Mouse (Mus musculus) brown adipose tissue, adult 24 weeks (tissue): ENCODE results near the gene Taar5. TPM values are rescaled to one million over a fixed set of nuclear protein-coding genes. Genes with fewer than 3 reads are reported as not detected.

Source experiments
- H3K27ac ChIP-seq: fragments of 200-500 bp; replicated peaks from 2 replicates; pipeline ENCODE4 v1.5.1; 2012; ENCODE audit warnings: low read depth, mild to moderate bottlenecking, low read length
- H3K4me1 ChIP-seq: fragments of 200-500 bp; 2 replicates; pipeline ENCODE4 v1.6.1; 2012; ENCODE audit warnings: low read length, mixed read lengths; ENCODE audit not compliant: control insufficient read depth, insufficient read depth, insufficient read length
- H3K4me3 ChIP-seq: fragments of 200-500 bp; 2 replicates; pipeline ENCODE4 v1.5.1; 2012; ENCODE audit warnings: low read depth, mild to moderate bottlenecking, low read length, moderate library complexity; ENCODE audit not compliant: insufficient read depth
- polyA plus RNA-seq: library from polyadenylated mRNA; stranded (reverse); fragments of >200 nt; gene quantifications from 2 replicates; pipeline ENCODE4 v1.2.4, GENCODE M21; 2012; ENCODE audit not compliant: missing spikeins, insufficient read depth, insufficient read length

The Taar5 gene
- polyA plus RNA-seq, 1 experiment = not detected

GRCm38 (mm10) chr10:23978901-23979705 lies 8.6 kb downstream of the Taar5 start:
- H3K4me3 ChIP-seq = no peak overlapping the region
- no peaks in the 10 kb centered on the region for H3K4me1 ChIP-seq
- no peak overlapping the region for H3K27ac ChIP-seq

GRCm38 (mm10) chr10:23985546-23985945 lies 15.0 kb downstream of the Taar5 start, which contains the start of gene Taar6:
Gene Taar6 (minus strand): TSS chr10:23985646.
- no peaks in the 10 kb centered on the region for H3K4me1 ChIP-seq
- H3K4me3 ChIP-seq = no peak within 1 kb of the TSS
- no peak within 1 kb of the TSS for H3K27ac ChIP-seq

GRCm38 (mm10) chr10:23986419-23986818 lies 15.9 kb downstream of the Taar5 start:
- Histone ChIP-seq H3K27ac (no peak overlapping the region), H3K4me3 (no peak overlapping the region), H3K4me1 (no peaks in the 10 kb centered on the region)

GRCm38 (mm10) chr10:23993381-23993780 lies 22.9 kb downstream of the Taar5 start, which contains the start of gene Taar7a:
Gene Taar7a (minus strand): TSS chr10:23993481.
- H3K4me3 ChIP-seq = no peak within 1 kb of the TSS
- H3K4me1 ChIP-seq = no peaks in the 10 kb centered on the region
- no peak within 1 kb of the TSS for H3K27ac ChIP-seq

GRCm38 (mm10) chr10:23999639-24000038 lies 29.1 kb downstream of the Taar5 start, which contains the start of gene Taar7b:
Gene Taar7b (plus strand): TSS chr10:23999939.
- Histone ChIP-seq H3K27ac (no peak within 1 kb of the TSS), H3K4me1 (no peaks in the 10 kb centered on the region), H3K4me3 (no peak within 1 kb of the TSS)

GRCm38 (mm10) chr10:24006442-24006841 lies 35.9 kb downstream of the Taar5 start:
- Histone ChIP-seq H3K27ac (no peak overlapping the region), H3K4me3 (no peak overlapping the region), H3K4me1 (no peaks in the 10 kb centered on the region)

GRCm38 (mm10) chr10:24007034-24007433 lies 36.5 kb downstream of the Taar5 start:
- Histone ChIP-seq H3K4me3 (no peak overlapping the region), H3K4me1 (no peaks in the 10 kb centered on the region), H3K27ac (no peak overlapping the region)

DNA sequence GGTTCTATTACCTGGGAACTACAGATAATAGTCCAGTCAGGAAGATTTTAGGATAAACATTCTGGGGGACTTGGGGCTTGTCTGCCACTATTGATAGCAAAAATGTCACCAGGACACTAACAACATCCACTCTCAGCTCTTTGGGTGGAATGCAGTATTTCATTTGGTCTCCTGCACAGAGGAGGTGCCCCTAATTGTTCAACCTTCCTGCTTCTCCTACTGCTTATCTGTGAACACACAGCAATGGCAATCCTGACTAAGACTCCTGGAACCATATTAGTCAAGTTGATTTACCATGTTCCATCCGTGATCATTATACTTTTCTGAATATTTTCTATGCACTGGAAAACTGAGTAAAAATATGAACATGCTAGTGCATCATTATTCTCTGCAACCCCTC lies 37.6 kb downstream of the Taar5 start:
- Histone ChIP-seq H3K4me3 (no peak overlapping the region), H3K27ac (no peak overlapping the region), H3K4me1 (no peaks in the 10 kb centered on the region)

Other genes with a start within 250 kb of the Taar5 start
- gene Rps12, start 183.4 kb upstream of the Taar5 start, polyA plus RNA-seq = 46.3 and 65.8 TPM in 2 replicates
- 21.2 and 22.2 TPM in 2 replicates for gene Slc18b1, start 173.7 kb upstream of the Taar5 start, polyA plus RNA-seq
- gene Vnn3, start 119.2 kb upstream of the Taar5 start, polyA plus RNA-seq = 0.75 and 1.9 TPM in 2 replicates
- gene Vnn1, start 76.0 kb upstream of the Taar5 start, polyA plus RNA-seq = 1.4 and 2.2 TPM in 2 replicates
- gene Taar1, start 50.4 kb upstream of the Taar5 start, polyA plus RNA-seq = not detected in 2 replicates
- not detected in 2 replicates for gene Taar2, start 32.1 kb upstream of the Taar5 start, polyA plus RNA-seq
- not detected in 2 replicates for gene Taar3, start 21.1 kb upstream of the Taar5 start, polyA plus RNA-seq
- not detected in 2 replicates for gene Taar4, start 10.2 kb upstream of the Taar5 start, polyA plus RNA-seq
- gene Taar6, start 14.9 kb downstream of the Taar5 start, polyA plus RNA-seq = not detected in 2 replicates
- not detected in 2 replicates for gene Taar7a, start 22.8 kb downstream of the Taar5 start, polyA plus RNA-seq
- gene Taar7b, start 29.2 kb downstream of the Taar5 start, polyA plus RNA-seq = not detected in 2 replicates
- not detected in 2 replicates for gene Taar7d, start 56.5 kb downstream of the Taar5 start, polyA plus RNA-seq
- gene Taar7e, start 66.9 kb downstream of the Taar5 start, polyA plus RNA-seq = not detected in 2 replicates
- not detected in 2 replicates for gene Taar7f, start 78.8 kb downstream of the Taar5 start, polyA plus RNA-seq
- not detected in 2 replicates for gene Taar8a, start 105.8 kb downstream of the Taar5 start, polyA plus RNA-seq
- not detected in 2 replicates for gene Taar8b, start 121.6 kb downstream of the Taar5 start, polyA plus RNA-seq
- gene Taar8c, start 131.2 kb downstream of the Taar5 start, polyA plus RNA-seq = not detected in 2 replicates
- not detected in 2 replicates for gene Taar9, start 138.8 kb downstream of the Taar5 start, polyA plus RNA-seq
- gene Stx7, start 178.6 kb downstream of the Taar5 start, polyA plus RNA-seq = 35.7 and 40.4 TPM in 2 replicates